Mouse (Mus musculus) ES-Bruce4 (cell line): ENCODE results near the gene Klhdc4.
A peak's percentile ranks its signal among the peaks of the same experiment; 100 is the strongest.

Experiments used
- CTCF ChIP-seq: IDR thresholded peaks from one replicate; pipeline ENCODE4 v1.8.1; 2011; ENCODE audit warnings: low read depth, low read length
- EP300 ChIP-seq: IDR thresholded peaks from 2 replicates; pipeline ENCODE4 v1.6.1; 2011; ENCODE audit warnings: low read depth, low read length; ENCODE audit not compliant: insufficient read depth
- POLR2A ChIP-seq: IDR thresholded peaks from one replicate; pipeline ENCODE4 v1.8.1; 2011; ENCODE audit warnings: low read length; ENCODE audit not compliant: insufficient read depth

- TF ChIP-seq POLR2A: no peak
- TF ChIP-seq EP300: peak; percentile 57
- no peak for TF ChIP-seq CTCF
These were observed at the start of gene Klhdc4 for GRCm38 (mm10) chr8:121829048-121829776.
